Mouse (Mus musculus) midbrain, embryonic 10.5 days (tissue): ENCODE data around the gene Zc3h12d. TPM values are rescaled to one million over a fixed set of nuclear protein-coding genes. Genes with fewer than 3 reads are reported as not detected.
A peak's percentile ranks its signal among the peaks of the same experiment; 100 is the strongest.

ENCODE experiments used
- DNase-seq: peaks from one replicate; pipeline ENCODE4 v3.0.0-alpha.2; 2017; ENCODE audit warnings: low spot score
- H3K27ac ChIP-seq: fragments of 300-500 bp; sonication (generic); replicated peaks from 2 replicates; pipeline ENCODE4 v1.5.1; 2016; ENCODE audit warnings: mild to moderate bottlenecking
- H3K27me3 ChIP-seq: fragments of 300-500 bp; sonication (generic); 2 replicates; pipeline ENCODE4 v1.6.1; 2016; ENCODE audit warnings: low read depth, mild to moderate bottlenecking; ENCODE audit not compliant: poor library complexity, severe bottlenecking
- H3K36me3 ChIP-seq: fragments of 300-500 bp; sonication (generic); 2 replicates; pipeline ENCODE4 v1.6.1; 2016; ENCODE audit warnings: mild to moderate bottlenecking, moderate library complexity
- H3K4me1 ChIP-seq: fragments of 300-500 bp; sonication (generic); 2 replicates; pipeline ENCODE4 v1.6.1; 2016
- H3K4me3 ChIP-seq: fragments of 300-500 bp; sonication (generic); 2 replicates; pipeline ENCODE4 v1.5.1; 2016; ENCODE audit warnings: mild to moderate bottlenecking, moderate library complexity
- H3K9me3 ChIP-seq: fragments of 300-500 bp; sonication (generic); replicated peaks from 2 replicates; pipeline ENCODE4 v1.6.1; 2016; ENCODE audit warnings: mild to moderate bottlenecking
- WGBS: fragments of 180-500 bp; shearing (Covaris S2); methylation state at CpG from one replicate; pipeline ENCODE4 v1.1.7; 2016; 5-methylcytosine and 5-hydroxymethylcytosine counted together
- microRNA-seq: library from miRNA; unstranded; fragments of <30 nt; microRNA quantifications from one replicate; pipeline ENCODE4, GENCODE M21; 2017
- polyA plus RNA-seq: library from polyadenylated mRNA; unstranded; fragments of >200 nt; fragmentation: Nextera tagmentation; extraction: Ambion mirVana; gene quantifications from 2 replicates; pipeline ENCODE4 v1.2.1, GENCODE M21; 2016

Gene Zc3h12d
- polyA plus RNA-seq, 1 experiment from 2014 or later, result 0.02 TPM

DNA sequence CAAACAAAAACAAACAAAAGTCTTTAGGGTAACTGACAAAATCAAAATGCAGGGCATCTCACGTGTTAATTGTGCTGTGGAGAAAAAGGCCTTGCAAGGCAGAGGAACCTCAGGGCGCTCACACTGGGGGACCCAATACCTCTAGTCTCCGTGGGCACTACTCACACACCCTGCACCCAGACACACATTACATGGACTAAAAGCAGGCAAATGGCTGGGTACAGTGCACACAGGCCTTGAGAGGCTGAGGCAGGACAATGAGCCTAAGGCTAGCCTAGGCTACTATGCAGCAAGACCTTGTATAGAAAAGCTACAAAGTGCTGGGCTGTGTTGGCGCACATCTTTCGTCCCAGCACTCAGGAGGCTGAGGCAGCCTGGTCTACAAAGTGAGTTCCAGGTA is 71.9 kb downstream of the Zc3h12d start:
- H3K9me3 ChIP-seq, result no peaks in the 10 kb centered on the region
- H3K4me1 ChIP-seq, result no peaks in the 10 kb centered on the region
- no peaks in the 10 kb centered on the region for H3K27me3 ChIP-seq
- H3K36me3 ChIP-seq, result peaks cover 88% of the 10 kb centered on the region
- H3K4me3 ChIP-seq, result no peak overlapping the region
- 93% methylated on average over 5 of the region's 5 CpGs for WGBS
- no peak overlapping the region for H3K27ac ChIP-seq
- no peak for DNase-seq

DNA sequence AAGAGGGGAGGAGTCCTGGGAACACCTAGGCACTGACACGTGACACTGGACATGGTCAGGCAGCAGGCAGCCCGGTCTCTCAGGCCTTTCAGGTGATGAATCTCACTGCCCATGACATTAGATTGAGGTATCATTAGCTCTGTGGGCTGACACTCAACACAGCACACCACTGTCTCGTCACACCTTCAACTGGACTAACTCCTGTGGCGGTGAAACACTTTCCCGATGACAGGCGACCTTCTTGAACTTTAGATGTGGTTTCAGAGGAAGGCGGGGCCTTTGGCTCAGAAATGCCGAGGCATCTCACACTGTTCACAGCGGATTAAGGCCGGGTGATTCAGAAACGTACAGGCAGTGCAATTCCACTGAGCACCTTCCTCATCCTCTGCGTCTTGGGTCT is 74.9 kb downstream of the Zc3h12d start:
- no peaks in the 10 kb centered on the region for H3K27me3 ChIP-seq
- no peak for DNase-seq
- H3K36me3 ChIP-seq, result peaks cover 85% of the 10 kb centered on the region
- no peak overlapping the region for H3K4me3 ChIP-seq
- H3K4me1 ChIP-seq, result no peaks in the 10 kb centered on the region
- H3K9me3 ChIP-seq, result no peaks in the 10 kb centered on the region
- WGBS, result 89% methylated on average over 12 of the region's 12 CpGs
- H3K27ac ChIP-seq, result no peak overlapping the region

DNA sequence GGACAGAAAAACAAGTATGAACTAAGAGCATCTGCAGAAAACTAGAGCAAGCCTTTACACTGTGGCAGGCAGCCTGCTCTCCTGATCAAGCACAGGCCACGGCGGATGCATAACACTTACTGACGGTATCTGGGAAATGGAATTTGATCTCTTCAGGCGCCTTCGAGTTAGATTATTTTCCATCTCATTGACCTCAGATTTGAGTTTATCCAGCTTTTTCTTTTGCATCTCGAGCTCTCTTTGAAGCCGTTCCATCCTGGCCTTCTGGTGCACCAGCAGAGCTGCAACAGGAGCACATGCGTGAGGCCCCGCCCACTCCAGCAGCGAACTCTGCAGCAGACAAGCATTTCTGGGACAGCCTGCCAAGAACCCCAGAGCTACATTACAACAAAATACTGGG is 79.0 kb downstream of the Zc3h12d start:
- WGBS, result 82% methylated on average over 10 of the region's 10 CpGs
- DNase-seq, result no peak
- peaks cover 72% of the 10 kb centered on the region for H3K36me3 ChIP-seq

More for the DNA sequence above, 79.0 kb downstream of the Zc3h12d start:
- Histone ChIP-seq H3K27me3 (no peaks in the 10 kb centered on the region), H3K4me1 (no peaks in the 10 kb centered on the region), H3K27ac (no peak overlapping the region), H3K9me3 (no peaks in the 10 kb centered on the region), H3K4me3 (no peak overlapping the region)

Small RNA genes within 50 kb of the gene (microRNA-seq; reads per million reads assigned to microRNA genes)
- 4.5 reads per million, percentile 9 among the genes with 10 or more reads in this experiment for gene Mir5104

Other genes starting within 250 kb of the Zc3h12d start
- 6.9 and 8.8 TPM in 2 replicates for gene Lrp11, start 242.7 kb upstream of the Zc3h12d start, polyA plus RNA-seq
- gene Nup43, start 165.0 kb upstream of the Zc3h12d start, polyA plus RNA-seq, result 74.9 and 90.2 TPM in 2 replicates
- 137 and 144 TPM in 2 replicates for gene Pcmt1, start 151.3 kb upstream of the Zc3h12d start, polyA plus RNA-seq
- 8.4 and 10.5 TPM in 2 replicates for gene Lats1, start 151.3 kb upstream of the Zc3h12d start, polyA plus RNA-seq
- gene Katna1, start 106.5 kb upstream of the Zc3h12d start, polyA plus RNA-seq, result 66.9 and 68.4 TPM in 2 replicates
- 54.0 and 54.6 TPM in 2 replicates for gene Ginm1, start 39.6 kb upstream of the Zc3h12d start, polyA plus RNA-seq
- 41.5 and 43.8 TPM in 2 replicates for gene Ppil4, start 39.6 kb upstream of the Zc3h12d start, polyA plus RNA-seq
- 14.1 and 15.0 TPM in 2 replicates for gene Tab2, start 123.8 kb downstream of the Zc3h12d start, polyA plus RNA-seq